Mouse (Mus musculus) stomach, embryonic 16.5 days (tissue): Measurements from ENCODE around the gene 6430628N08Rik. TPM values are rescaled to one million over a fixed set of nuclear protein-coding genes. Genes with fewer than 3 reads are reported as not detected.

Experiments used
- ATAC-seq: fragments of 200-750 bp; cut with Nextera tagmentation; 2 replicates; pipeline ENCODE4 v1.8.0; 2017; ENCODE audit warnings: moderate number of reproducible peaks, moderate TSS enrichment; ENCODE audit not compliant: insufficient read depth, low FRiP score
- H3K27ac ChIP-seq: fragments of 300-500 bp; sonication (generic); 2 replicates; pipeline ENCODE4 v1.5.1; 2014; ENCODE audit warnings: low read length
- H3K27me3 ChIP-seq: fragments of 300-500 bp; sonication (generic); 2 replicates; pipeline ENCODE4 v1.6.1; 2014; ENCODE audit warnings: low read length, control low read depth, mixed read lengths; ENCODE audit not compliant: control insufficient read depth, insufficient read depth
- H3K36me3 ChIP-seq: fragments of 300-500 bp; sonication (generic); 2 replicates; pipeline ENCODE4 v1.6.1; 2014; ENCODE audit warnings: low read length; ENCODE audit not compliant: control insufficient read depth, insufficient read depth
- H3K4me1 ChIP-seq: fragments of 300-500 bp; sonication (generic); 2 replicates; pipeline ENCODE4 v1.6.1; 2014; ENCODE audit warnings: low read length, control low read depth, mixed read lengths; ENCODE audit not compliant: control insufficient read depth, insufficient read depth
- H3K4me2 ChIP-seq: fragments of 300-500 bp; sonication (generic); 2 replicates; pipeline ENCODE4 v1.6.1; 2014; ENCODE audit warnings: low read depth, low read length, mixed read lengths
- H3K4me3 ChIP-seq: fragments of 300-500 bp; sonication (generic); replicated peaks from 2 replicates; pipeline ENCODE4 v1.5.1; 2014; ENCODE audit warnings: mild to moderate bottlenecking, low read length
- H3K9ac ChIP-seq: fragments of 300-500 bp; sonication (generic); 2 replicates; pipeline ENCODE4 v1.6.1; 2014; ENCODE audit warnings: low read length
- H3K9me3 ChIP-seq: fragments of 300-500 bp; sonication (generic); replicated peaks from 2 replicates; pipeline ENCODE4 v1.6.1; 2016; ENCODE audit warnings: low read length, control low read depth; ENCODE audit not compliant: control insufficient read depth
- WGBS: fragments of 180-500 bp; shearing (Covaris S2); extraction: QIAGEN DNeasy Blood & Tissue Kit; methylation state at CpG from one replicate; pipeline ENCODE4 v1.1.7; 2014; 5-methylcytosine and 5-hydroxymethylcytosine counted together
- polyA plus RNA-seq: library from polyadenylated mRNA; unstranded; fragments of >200 nt; fragmentation: Nextera tagmentation; extraction: Ambion mirVana; gene quantifications from 2 replicates; pipeline ENCODE4 v1.2.1, GENCODE M21; 2015

Gene 6430628N08Rik
- polyA plus RNA-seq = not detected in 2 replicates

- WGBS = 2% methylated on average over 31 of the region's 31 CpGs
- no peak for ATAC-seq
- peak within 1 kb of the TSS; percentile 12; the same call in 1 of the 2 replicates for H3K9ac ChIP-seq
Observed at GRCm38 (mm10) chr4:115890553-115890952, at the start of gene 6430628N08Rik. Gene 6430628N08Rik (plus strand): TSS chr4:115890665.

GRCm38 (mm10) chr4:115840842-115841241 is 49.6 kb upstream of the 6430628N08Rik start:
- WGBS = 89% methylated on average over 4 of the region's 4 CpGs
- Histone ChIP-seq H3K27ac (no peak overlapping the region), H3K9ac (no peak overlapping the region), H3K4me3 (no peak overlapping the region), H3K9me3 (no peaks in the 10 kb centered on the region), H3K4me1 (peaks cover 8% of the 10 kb centered on the region), H3K27me3 (no peaks in the 10 kb centered on the region), H3K36me3 (no peaks in the 10 kb centered on the region), H3K4me2 (no peak overlapping the region)
- ATAC-seq = no peak

More at GRCm38 (mm10) chr4:115890553-115890952, at the start of gene 6430628N08Rik:
- Histone ChIP-seq H3K36me3 (no peaks in the 10 kb centered on the region), H3K4me1 (no peaks in the 10 kb centered on the region; the same call in 1 of the 2 replicates), H3K4me3 (peak within 1 kb of the TSS; percentile 28), H3K9me3 (no peaks in the 10 kb centered on the region), H3K27me3 (peaks cover 11% of the 10 kb centered on the region), H3K4me2 (peak within 1 kb of the TSS; percentile 52), H3K27ac (no peak within 1 kb of the TSS)

- H3K4me3 ChIP-seq = no peak overlapping the region
- no peak for ATAC-seq
- H3K4me1 ChIP-seq = peaks cover 19% of the 10 kb centered on the region
- no peak overlapping the region for H3K9ac ChIP-seq
- no peak overlapping the region for H3K27ac ChIP-seq
- no peaks in the 10 kb centered on the region for H3K9me3 ChIP-seq
- no peak overlapping the region for H3K4me2 ChIP-seq
- no peaks in the 10 kb centered on the region; the same call in 1 of the 2 replicates for H3K36me3 ChIP-seq
- WGBS = 64% methylated on average over 2 of the region's 2 CpGs
- no peaks in the 10 kb centered on the region for H3K27me3 ChIP-seq
Observed at GRCm38 (mm10) chr4:115846656-115847055, 43.8 kb upstream of the 6430628N08Rik start.

GRCm38 (mm10) chr4:115847377-115847776 is 43.1 kb upstream of the 6430628N08Rik start:
- no peaks in the 10 kb centered on the region for H3K27me3 ChIP-seq
- no peaks in the 10 kb centered on the region; the same call in 1 of the 2 replicates for H3K36me3 ChIP-seq
- H3K4me3 ChIP-seq = no peak overlapping the region
- peak overlapping the region; percentile 49; the same call in 1 of the 2 replicates for H3K27ac ChIP-seq
- H3K4me2 ChIP-seq = no peak overlapping the region
- ATAC-seq = no peak
- H3K4me1 ChIP-seq = peaks cover 19% of the 10 kb centered on the region
- no peak overlapping the region for H3K9ac ChIP-seq
- 38% methylated on average over 5 of the region's 5 CpGs for WGBS
- H3K9me3 ChIP-seq = no peaks in the 10 kb centered on the region

GRCm38 (mm10) chr4:115848083-115848482 is 42.4 kb upstream of the 6430628N08Rik start:
- Histone ChIP-seq H3K4me1 (peaks cover 19% of the 10 kb centered on the region), H3K36me3 (no peaks in the 10 kb centered on the region; the same call in 1 of the 2 replicates), H3K4me2 (no peak overlapping the region), H3K4me3 (no peak overlapping the region), H3K27me3 (no peaks in the 10 kb centered on the region), H3K27ac (peak overlapping the region; percentile 49; the same call in 1 of the 2 replicates), H3K9ac (no peak overlapping the region), H3K9me3 (no peaks in the 10 kb centered on the region)
- WGBS = 96% methylated on average over 1 of the region's 1 CpGs
- no peak for ATAC-seq

GRCm38 (mm10) chr4:115848990-115849677 is 41.3 kb upstream of the 6430628N08Rik start:
- no peak overlapping the region for H3K4me2 ChIP-seq
- no peak overlapping the region for H3K9ac ChIP-seq
- 42% methylated on average over 8 of the region's 8 CpGs for WGBS
- no peaks in the 10 kb centered on the region; the same call in 1 of the 2 replicates for H3K36me3 ChIP-seq
- ATAC-seq = peak; percentile 86
- no peaks in the 10 kb centered on the region for H3K27me3 ChIP-seq
- H3K4me1 ChIP-seq = peaks cover 19% of the 10 kb centered on the region
- H3K4me3 ChIP-seq = no peak overlapping the region
- H3K27ac ChIP-seq = peak overlapping the region; percentile 39; the same call in 1 of the 2 replicates
- no peaks in the 10 kb centered on the region for H3K9me3 ChIP-seq

- peaks cover 19% of the 10 kb centered on the region for H3K4me1 ChIP-seq
- no peaks in the 10 kb centered on the region for H3K27me3 ChIP-seq
- H3K4me2 ChIP-seq = no peak overlapping the region
- H3K9ac ChIP-seq = no peak overlapping the region
- no peaks in the 10 kb centered on the region for H3K9me3 ChIP-seq
- H3K4me3 ChIP-seq = no peak overlapping the region
- no peaks in the 10 kb centered on the region; the same call in 1 of the 2 replicates for H3K36me3 ChIP-seq
- no peak for ATAC-seq
- H3K27ac ChIP-seq = peak overlapping the region; percentile 39
- 66% methylated on average over 2 of the region's 2 CpGs for WGBS
Observed at GRCm38 (mm10) chr4:115850111-115850510, 40.4 kb upstream of the 6430628N08Rik start.

GRCm38 (mm10) chr4:115850631-115851030 is 39.8 kb upstream of the 6430628N08Rik start:
- H3K27ac ChIP-seq = no peak overlapping the region
- H3K4me1 ChIP-seq = peaks cover 19% of the 10 kb centered on the region
- H3K9me3 ChIP-seq = no peaks in the 10 kb centered on the region
- no peak overlapping the region for H3K4me3 ChIP-seq
- ATAC-seq = no peak
- no peaks in the 10 kb centered on the region; the same call in 1 of the 2 replicates for H3K36me3 ChIP-seq
- H3K9ac ChIP-seq = no peak overlapping the region
- H3K27me3 ChIP-seq = no peaks in the 10 kb centered on the region
- no peak overlapping the region for H3K4me2 ChIP-seq
- WGBS = 27% methylated on average over 2 of the region's 2 CpGs

GRCm38 (mm10) chr4:115851569-115851968 is 38.9 kb upstream of the 6430628N08Rik start:
- no peak for ATAC-seq
- Histone ChIP-seq H3K36me3 (no peaks in the 10 kb centered on the region; the same call in 1 of the 2 replicates), H3K4me3 (no peak overlapping the region), H3K27ac (no peak overlapping the region), H3K4me1 (peaks cover 19% of the 10 kb centered on the region), H3K4me2 (no peak overlapping the region), H3K27me3 (no peaks in the 10 kb centered on the region), H3K9ac (no peak overlapping the region), H3K9me3 (no peaks in the 10 kb centered on the region)
- 81% methylated on average over 6 of the region's 6 CpGs for WGBS
